Mouse (Mus musculus) heart, embryonic 14.5 days (tissue): ENCODE measurements at regions not wholly inside any gene's neighbourhood (a gene's known extent, or its start where the extent isn't known, plus 50 kb on each side); places are given as distances from the start of the nearest gene placed in this dataset.

Experiments used
- ATAC-seq: fragments of 200-750 bp; cut with Nextera tagmentation; 2 replicates; pipeline ENCODE4 v1.8.0; 2017; ENCODE audit warnings: low read depth, moderate TSS enrichment; ENCODE audit not compliant: insufficient number of reproducible peaks, insufficient read depth, low FRiP score
- H3K27ac ChIP-seq, 2 experiments: fragments of 200-500 bp in 1 of 2; fragments of 300-500 bp in 1 of 2; sonication (generic) in 1 of 2; replicated peaks in 1 of 2; 2 replicates each; pipeline ENCODE4 v1.5.1; 2012 to 2014; ENCODE audit warnings: low read depth in 2 of 2, low read length in 2 of 2, control low read depth in 1 of 2, mild to moderate bottlenecking in 1 of 2, mixed read lengths in 1 of 2; ENCODE audit not compliant: control insufficient read depth in 1 of 2, insufficient read depth in 1 of 2
- H3K27me3 ChIP-seq: fragments of 300-500 bp; sonication (generic); 2 replicates; pipeline ENCODE4 v1.6.1; 2014; ENCODE audit warnings: mild to moderate bottlenecking, low read length, control low read depth; ENCODE audit not compliant: control insufficient read depth, insufficient read depth
- H3K36me3 ChIP-seq: fragments of 300-500 bp; sonication (generic); 2 replicates; pipeline ENCODE4 v1.6.1; 2014; ENCODE audit warnings: mild to moderate bottlenecking, control low read depth, low read length, mixed read lengths; ENCODE audit not compliant: control insufficient read depth, insufficient read depth
- H3K4me1 ChIP-seq, 2 experiments: fragments of 200-500 bp in 1 of 2; fragments of 300-500 bp in 1 of 2; sonication (generic) in 1 of 2; 2 replicates each; pipeline ENCODE4 v1.6.1; 2012 to 2014; ENCODE audit warnings: low read length in 2 of 2, control low read depth in 1 of 2, mixed read lengths in 1 of 2; ENCODE audit not compliant: control insufficient read depth in 2 of 2, insufficient read depth in 2 of 2
- H3K4me2 ChIP-seq: fragments of 300-500 bp; sonication (generic); 2 replicates; pipeline ENCODE4 v1.6.1; 2014; ENCODE audit warnings: mild to moderate bottlenecking, low read length
- H3K4me3 ChIP-seq, 2 experiments: fragments of 200-500 bp in 1 of 2; fragments of 300-500 bp in 1 of 2; sonication (generic) in 1 of 2; 2 replicates each; pipeline ENCODE4 v1.5.1; 2012 to 2014; ENCODE audit warnings: low read length in 2 of 2, mild to moderate bottlenecking in 2 of 2, control low read depth in 1 of 2, low read depth in 1 of 2, moderate library complexity in 1 of 2; ENCODE audit not compliant: control insufficient read depth in 1 of 2, insufficient read depth in 1 of 2
- H3K9ac ChIP-seq: fragments of 300-500 bp; sonication (generic); 2 replicates; pipeline ENCODE4 v1.6.1; 2014; ENCODE audit warnings: mild to moderate bottlenecking, low read length
- H3K9me3 ChIP-seq: fragments of 300-500 bp; sonication (generic); 2 replicates; pipeline ENCODE4 v1.6.1; 2016; ENCODE audit warnings: low read length, control low read depth; ENCODE audit not compliant: control insufficient read depth
- WGBS: fragments of 180-500 bp; shearing (Covaris S2); extraction: QIAGEN DNeasy Blood & Tissue Kit; methylation state at CpG from one replicate; pipeline ENCODE4 v1.1.7; 2014; 5-methylcytosine and 5-hydroxymethylcytosine counted together

- no peak for ATAC-seq
- no peaks in the 10 kb centered on the region for H3K36me3 ChIP-seq
- WGBS: 81% methylated on average over 17 of the region's 17 CpGs
- H3K27me3 ChIP-seq: no peaks in the 10 kb centered on the region
- no peak overlapping the region for H3K4me3 ChIP-seq
- peaks cover 0 to 9% of the 10 kb centered on the region in 2 experiments; a peak in 2 of 4 replicates for H3K4me1 ChIP-seq
- no peak overlapping the region for H3K9ac ChIP-seq
- H3K27ac ChIP-seq: no peak overlapping the region
- H3K9me3 ChIP-seq: no peaks in the 10 kb centered on the region
- no peak overlapping the region for H3K4me2 ChIP-seq
Measured at GRCm38 (mm10) chr7:130108362-130108761, 411.8 kb downstream of the Ate1 start.
